Mouse (Mus musculus) MEL (cell line): ENCODE measurements around the gene 0610009B22Rik. TPM values are rescaled to one million over a fixed set of nuclear protein-coding genes. Genes with fewer than 3 reads are reported as not detected.

Experiments used
- DNase-seq: peaks from one replicate; pipeline ENCODE4 v3.0.0; 2011; ENCODE audit warnings: low read depth, low spot score
- H3K27ac ChIP-seq: 2 replicates; pipeline ENCODE4 v1.5.1; 2012; ENCODE audit warnings: low read depth, mild to moderate bottlenecking, control low read depth, low read length, moderate library complexity; ENCODE audit not compliant: control insufficient read depth
- H3K27me3 ChIP-seq, 2 experiments: fragments of 150-350 bp in 1 of 2; sonication (generic) in 1 of 2; 2 replicates each; pipeline ENCODE4 v1.6.1; 2012; ENCODE audit warnings: low read length in 2 of 2, mild to moderate bottlenecking in 2 of 2, improper control_type of control experiment in 1 of 2, moderate library complexity in 1 of 2; ENCODE audit not compliant: insufficient read depth in 2 of 2, control insufficient read depth in 1 of 2
- H3K36me3 ChIP-seq, 2 experiments: 2 replicates each; pipeline ENCODE4 v1.6.1; 2012 to 2014; ENCODE audit warnings: low read length in 2 of 2, improper control_type of control experiment in 1 of 2, inconsistent platforms in 1 of 2, mild to moderate bottlenecking in 1 of 2; ENCODE audit not compliant: insufficient read depth in 2 of 2, control insufficient read depth in 1 of 2
- H3K4me1 ChIP-seq, 2 experiments: fragments of 150-350 bp in 1 of 2; sonication (generic) in 1 of 2; 2 replicates each; pipeline ENCODE4 v1.6.1; 2012; ENCODE audit warnings: low read length in 2 of 2, improper control_type of control experiment in 1 of 2, mild to moderate bottlenecking in 1 of 2; ENCODE audit not compliant: insufficient read depth in 2 of 2, control insufficient read depth in 1 of 2
- H3K4me3 ChIP-seq, 2 experiments: fragments of 150-350 bp in 1 of 2; sonication (generic) in 1 of 2; 2 replicates each; pipeline ENCODE4 v1.5.1; 2012; ENCODE audit warnings: low read depth in 2 of 2, low read length in 2 of 2, mild to moderate bottlenecking in 2 of 2, moderate library complexity in 2 of 2, control low read depth in 1 of 2, improper control_type of control experiment in 1 of 2; ENCODE audit not compliant: control insufficient read depth in 1 of 2, insufficient read depth in 1 of 2
- H3K79me2 ChIP-seq: 2 replicates; pipeline ENCODE4 v1.6.1; 2012; ENCODE audit warnings: mild to moderate bottlenecking, low read length, moderate library complexity; ENCODE audit not compliant: control insufficient read depth, poor library complexity, insufficient read depth
- H3K9ac ChIP-seq: 2 replicates; pipeline ENCODE4 v1.6.1; 2012; ENCODE audit warnings: low read depth, mild to moderate bottlenecking, control low read depth, low read length, moderate library complexity; ENCODE audit not compliant: control insufficient read depth, poor library complexity, severe bottlenecking
- H3K9me3 ChIP-seq: fragments of 150-350 bp; sonication (generic); replicated peaks from 2 replicates; pipeline ENCODE4 v1.6.1; 2012; ENCODE audit warnings: mild to moderate bottlenecking, low read length, improper control_type of control experiment, moderate library complexity; ENCODE audit not compliant: insufficient read depth
- CTCF ChIP-seq, 3 experiments: IDR thresholded peaks in 2 of 3; conservative IDR thresholded peaks in 1 of 3; 2 replicates each; pipeline ENCODE4 v1.5.1; 2011 to 2012; ENCODE audit warnings: low read length in 3 of 3, low read depth in 2 of 3, mild to moderate bottlenecking in 2 of 3, improper control_type of control experiment in 1 of 3, inconsistent platforms in 1 of 3, mixed read lengths in 1 of 3, moderate library complexity in 1 of 3; ENCODE audit not compliant: control insufficient read depth in 1 of 3, insufficient read depth in 1 of 3, poor library complexity in 1 of 3, severe bottlenecking in 1 of 3
- E2F4 ChIP-seq: IDR thresholded peaks from 2 replicates; pipeline ENCODE4 v1.6.1; 2011; ENCODE audit warnings: low read depth, low read length, improper control_type of control experiment, borderline replicate concordance
- ELF1 ChIP-seq: IDR thresholded peaks from 2 replicates; pipeline ENCODE4 v1.6.1; 2014; ENCODE audit warnings: low read depth, mild to moderate bottlenecking, inconsistent platforms, low read length, improper control_type of control experiment, moderate library complexity
- ETS1 ChIP-seq: IDR thresholded peaks from 2 replicates; pipeline ENCODE4 v1.6.1; 2012; ENCODE audit warnings: low read depth, mild to moderate bottlenecking, inconsistent platforms, low read length, improper control_type of control experiment, moderate library complexity
- GATA1 ChIP-seq: IDR thresholded peaks from 2 replicates; pipeline ENCODE4 v1.6.1; 2011; ENCODE audit warnings: low read depth, low read length, improper control_type of control experiment
- HCFC1 ChIP-seq: IDR thresholded peaks from 2 replicates; pipeline ENCODE4 v1.6.1; 2012; ENCODE audit warnings: low read depth, mild to moderate bottlenecking, inconsistent platforms, low read length, improper control_type of control experiment, moderate library complexity
- KAT2A ChIP-seq: conservative IDR thresholded peaks from 2 replicates; pipeline ENCODE4 v1.6.1; 2012; ENCODE audit warnings: low read depth, low read length, improper control_type of control experiment, inconsistent platforms
- MAFK ChIP-seq: IDR thresholded peaks from 2 replicates; pipeline ENCODE4 v1.6.1; 2011; ENCODE audit warnings: low read depth, mild to moderate bottlenecking, low read length, improper control_type of control experiment, borderline replicate concordance
- MAX ChIP-seq: IDR thresholded peaks from 2 replicates; pipeline ENCODE4 v1.6.1; 2011; ENCODE audit warnings: low read length, improper control_type of control experiment
- MAZ ChIP-seq: IDR thresholded peaks from 2 replicates; pipeline ENCODE4 v1.6.1; 2012; ENCODE audit warnings: low read depth, mild to moderate bottlenecking, inconsistent platforms, low read length, improper control_type of control experiment
- MXI1 ChIP-seq: IDR thresholded peaks from 2 replicates; pipeline ENCODE4 v1.6.1; 2011; ENCODE audit warnings: mild to moderate bottlenecking, low read depth, low read length, improper control_type of control experiment
- MYB ChIP-seq: IDR thresholded peaks from 2 replicates; pipeline ENCODE4 v1.6.1; 2011; ENCODE audit warnings: mild to moderate bottlenecking, low read depth, low read length, improper control_type of control experiment
- NELFE ChIP-seq: IDR thresholded peaks from 2 replicates; pipeline ENCODE4 v1.6.1; 2011; ENCODE audit warnings: low read depth, low read length, improper control_type of control experiment
- POLR2AphosphoS5 ChIP-seq: IDR thresholded peaks from 2 replicates; pipeline ENCODE4 v1.6.1; 2012; ENCODE audit warnings: low read depth, borderline replicate concordance, mild to moderate bottlenecking, inconsistent platforms, low read length, moderate library complexity, mixed read lengths
- SMC3 ChIP-seq: IDR thresholded peaks from 2 replicates; pipeline ENCODE4 v1.6.1; 2011; ENCODE audit warnings: low read depth, low read length, improper control_type of control experiment
- TAL1 ChIP-seq: IDR thresholded peaks from 2 replicates; pipeline ENCODE4 v1.6.1; 2012; ENCODE audit warnings: mild to moderate bottlenecking, inconsistent platforms, low read length, moderate library complexity, mixed read lengths
- TBP ChIP-seq: IDR thresholded peaks from 2 replicates; pipeline ENCODE4 v1.8.0; 2011; ENCODE audit warnings: low read depth, low read length, improper control_type of control experiment
- USF2 ChIP-seq, 2 experiments: IDR thresholded peaks; 2 replicates each; pipeline ENCODE4 v1.6.1; 2011 to 2012; ENCODE audit warnings: improper control_type of control experiment in 2 of 2, low read length in 2 of 2, borderline replicate concordance in 1 of 2, inconsistent platforms in 1 of 2, low read depth in 1 of 2, mild to moderate bottlenecking in 1 of 2; ENCODE audit not compliant: insufficient read depth in 1 of 2
- ZC3H11A ChIP-seq: IDR thresholded peaks from 2 replicates; pipeline ENCODE4 v1.6.1; 2012; ENCODE audit warnings: low read depth, mild to moderate bottlenecking, inconsistent platforms, low read length, improper control_type of control experiment
- ZKSCAN1 ChIP-seq: IDR thresholded peaks from 2 replicates; pipeline ENCODE4 v1.6.1; 2012; ENCODE audit warnings: low read depth, mild to moderate bottlenecking, inconsistent platforms, low read length, improper control_type of control experiment, moderate library complexity
- ZMIZ1 ChIP-seq: IDR thresholded peaks from 2 replicates; pipeline ENCODE4 v1.6.1; 2012; ENCODE audit warnings: low read depth, mild to moderate bottlenecking, inconsistent platforms, low read length, improper control_type of control experiment, moderate library complexity
- ZNF384 ChIP-seq: IDR thresholded peaks from 2 replicates; pipeline ENCODE4 v1.6.1; 2012; ENCODE audit warnings: low read depth, mild to moderate bottlenecking, inconsistent platforms, low read length, improper control_type of control experiment
- polyA plus RNA-seq, 2 experiments: library from polyadenylated mRNA; stranded (reverse) in 1 of 2; unstranded in 1 of 2; fragments of >175 nt in 1 of 2; fragments of >200 nt in 1 of 2; gene quantifications; 2 replicates each; pipeline versions ENCODE4 v1.2.1 to v1.2.4; 2012; ENCODE audit warnings: low replicate concordance in 2 of 2, low read depth in 1 of 2; ENCODE audit not compliant: insufficient read length in 2 of 2, insufficient read depth in 1 of 2, missing spikeins in 1 of 2
- total RNA-seq: library from RNA; depleted of rRNA; stranded (reverse); fragments of 300-350 nt; gene quantifications from 2 replicates; pipeline ENCODE4 v1.2.3, GENCODE M21; 2012

The 0610009B22Rik gene
- total and polyA plus RNA-seq, 3 experiments = 24.4 to 37.7 TPM; not detected in 1

GRCm38 (mm10) chr11:51706451-51706850, 17.8 kb upstream of the 0610009B22Rik start:
- Histone ChIP-seq H3K9me3 (no peaks in the 10 kb centered on the region), H3K79me2 (no peaks in the 10 kb centered on the region), H3K9ac (no peak overlapping the region), H3K4me1 (no peaks in the 10 kb centered on the region), H3K27ac (no peak overlapping the region), H3K36me3 (peaks cover 0 to 32% of the 10 kb centered on the region in 2 experiments; a peak in 2 of 4 replicates), H3K27me3 (no peaks in the 10 kb centered on the region), H3K4me3 (no peak overlapping the region)
- TF ChIP-seq HCFC1 (no peak), ZC3H11A (no peak), TBP (no peak)
- DNase-seq = peak; percentile 35

GRCm38 (mm10) chr11:51703379-51703998, 14.8 kb upstream of the 0610009B22Rik start:
- no peaks in the 10 kb centered on the region for H3K79me2 ChIP-seq
- H3K9ac ChIP-seq = no peak overlapping the region

GRCm38 (mm10) chr11:51702831-51703230, 14.2 kb upstream of the 0610009B22Rik start:
- Histone ChIP-seq H3K27ac (no peak overlapping the region), H3K4me1 (no peaks in the 10 kb centered on the region), H3K4me3 (no peak overlapping the region), H3K9ac (no peak overlapping the region)
- no peak for TF ChIP-seq ELF1
- no peak for TF ChIP-seq POLR2AphosphoS5
- TF ChIP-seq MAFK = no peak
- TF ChIP-seq ZKSCAN1 = no peak
- no peak for TF ChIP-seq MXI1
- no peak for TF ChIP-seq ETS1
- no peak for TF ChIP-seq E2F4
- TF ChIP-seq MYB = no peak
- TF ChIP-seq HCFC1 = no peak
- no peak for TF ChIP-seq MAX
- no peak for TF ChIP-seq ZMIZ1
- no peak for TF ChIP-seq TBP
- TF ChIP-seq TAL1 = no peak
- TF ChIP-seq ZNF384 = no peak
- TF ChIP-seq USF2 (IDR thresholded peaks at IDR 0.05; ENCODE audit: borderline replicate concordance in 1 of 2, insufficient read depth in 1 of 2, low read depth in 1 of 2, low read length in 2 of 2) = no peak
- TF ChIP-seq NELFE = no peak
- TF ChIP-seq SMC3 = no peak
- no peak for TF ChIP-seq CTCF (IDR thresholded peaks at IDR 0.05 in 2 of 3, conservative IDR thresholded peaks at IDR 0.05 in 1 of 3; ENCODE audit: control insufficient read depth in 1 of 3, insufficient read depth in 1 of 3, low read depth in 2 of 3, low read length in 3 of 3, poor library complexity in 1 of 3, severe bottlenecking in 1 of 3)
- no peak for TF ChIP-seq GATA1
- TF ChIP-seq, all 39 proteins: peak for 0
- Histone ChIP-seq H3K27me3 (no peaks in the 10 kb centered on the region), H3K9me3 (no peaks in the 10 kb centered on the region), H3K36me3 (peaks cover 0 to 31% of the 10 kb centered on the region in 2 experiments; a peak in 2 of 4 replicates), H3K79me2 (no peaks in the 10 kb centered on the region)
- no peak for DNase-seq

More at GRCm38 (mm10) chr11:51703379-51703998, 14.8 kb upstream of the 0610009B22Rik start:
- Histone ChIP-seq H3K27ac (no peak overlapping the region), H3K4me1 (no peaks in the 10 kb centered on the region), H3K4me3 (no peak overlapping the region), H3K9me3 (no peaks in the 10 kb centered on the region), H3K27me3 (no peaks in the 10 kb centered on the region), H3K36me3 (peaks cover 0 to 26% of the 10 kb centered on the region in 2 experiments; a peak in 2 of 4 replicates)
- DNase-seq = peak; percentile 81
- no peak for TF ChIP-seq ZMIZ1
- TF ChIP-seq MAZ = no peak
- TF ChIP-seq KAT2A = no peak
- TF ChIP-seq CTCF (IDR thresholded peaks at IDR 0.05 in 2 of 3, conservative IDR thresholded peaks at IDR 0.05 in 1 of 3; ENCODE audit: control insufficient read depth in 1 of 3, insufficient read depth in 1 of 3, low read depth in 2 of 3, low read length in 3 of 3, poor library complexity in 1 of 3, severe bottlenecking in 1 of 3) = peak; percentile 62 to 66 (median 64)
- no peak for TF ChIP-seq HCFC1
- TF ChIP-seq MAX = no peak
